Mouse (Mus musculus): Measurements from ENCODE around the gene LTO1. TPM values are rescaled to one million over a fixed set of nuclear protein-coding genes. Genes with fewer than 3 reads are reported as not detected.
A peak's percentile ranks its signal among the peaks of the same experiment; 100 is the strongest.
"Not testable (repeated sequence)": the region's sequence is repeated elsewhere in the genome, so short reads cannot be mapped to it uniquely, and the experiment has no call there.

LTO1 gene
- polyA plus RNA-seq, 2 experiments = 6.7 to 11.7 TPM

DNA sequence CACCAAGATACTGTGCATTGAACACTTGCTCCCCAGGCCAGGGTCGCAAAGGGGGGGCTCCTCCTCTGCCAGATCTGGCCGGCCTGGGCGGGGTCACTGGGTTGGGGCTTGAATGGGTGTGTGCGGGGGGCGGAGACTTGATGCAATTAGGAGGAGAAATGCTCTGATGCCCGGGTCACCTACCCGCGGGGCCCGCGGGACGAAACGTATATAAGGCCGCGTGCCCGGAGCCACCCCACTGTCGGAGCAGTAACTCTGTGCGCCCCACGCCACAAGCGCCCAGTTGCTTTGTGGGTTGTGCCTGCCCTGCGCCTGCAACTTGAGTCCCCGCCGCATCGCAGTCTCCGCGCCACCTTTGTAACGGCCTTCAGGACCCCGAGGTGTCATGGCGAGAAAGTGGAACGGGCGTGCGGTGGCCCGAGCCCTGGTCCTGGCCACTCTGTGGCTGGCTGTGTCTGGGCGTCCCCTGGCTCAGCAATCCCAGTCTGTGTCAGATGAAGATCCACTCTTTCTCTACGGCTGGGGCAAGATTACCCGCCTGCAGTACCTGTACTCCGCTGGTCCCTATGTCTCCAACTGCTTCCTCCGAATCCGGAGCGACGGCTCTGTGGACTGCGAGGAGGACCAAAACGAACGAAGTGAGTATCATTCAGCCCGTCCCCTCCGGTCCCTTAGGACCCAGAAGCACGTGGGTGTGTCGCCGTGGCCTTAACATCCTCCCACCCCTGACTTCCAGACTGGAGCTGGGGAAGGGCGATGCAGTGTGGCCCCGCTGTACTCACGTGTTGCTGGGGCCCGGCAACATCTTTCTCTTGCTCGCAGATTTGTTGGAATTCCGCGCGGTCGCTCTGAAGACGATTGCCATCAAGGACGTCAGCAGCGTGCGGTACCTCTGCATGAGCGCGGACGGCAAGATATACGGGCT is 18.3 kb upstream of the LTO1 start, which contains the start of gene Fgf15:
Gene Fgf15, plus strand, starts transcription at position 238 of the 925 bp plus-strand sequence.
- no peak within 1 kb of the TSS for H3K9ac ChIP-seq (replicated peaks)

DNA sequence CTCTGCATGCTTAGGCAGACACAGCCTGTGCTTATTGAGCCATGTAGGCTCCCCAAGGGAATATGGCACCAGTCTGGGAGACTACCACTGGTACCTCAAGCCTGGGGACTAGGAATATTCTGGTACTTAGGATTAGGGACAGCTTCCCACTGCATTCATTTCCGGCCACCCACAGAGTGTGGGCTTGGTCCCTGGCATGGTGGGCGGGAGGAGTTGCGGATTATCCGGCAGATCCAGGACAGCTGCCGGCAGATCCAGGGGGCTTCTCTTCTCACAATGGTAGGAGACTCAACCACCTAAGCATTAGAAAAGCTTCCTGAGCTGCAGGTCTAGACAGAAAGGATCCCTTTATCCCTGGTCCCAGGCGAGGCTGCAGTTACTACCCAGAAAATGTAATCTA is 16.4 kb upstream of the LTO1 start:
- ATAC-seq (ENCODE audit: insufficient read depth) (no peak), DNase-seq (ENCODE audit: low read depth in 3 of 3, low spot score in 3 of 3) (no peak)
- Histone ChIP-seq H3K9me3 (ENCODE audit: control insufficient read depth, low read length) (no peaks in the 10 kb centered on the region), H3K4me1 (replicated peaks; ENCODE audit: control insufficient read depth in 2 of 2, insufficient read depth in 2 of 2, low read length in 1 of 2) (no peaks in the 10 kb centered on the region), H3K9ac (replicated peaks) (no peak overlapping the region), H3K27me3 (ENCODE audit: control insufficient read depth, insufficient read depth, low read length) (peaks cover 55% of the 10 kb centered on the region), H3K27ac (no peak overlapping the region), H3K4me2 (ENCODE audit: low read depth) (no peak overlapping the region), H3K4me3 (ENCODE audit: insufficient read depth in 1 of 2, low read depth in 2 of 2, low read length in 2 of 2) (no peak overlapping the region), H3K36me3 (replicated peaks; ENCODE audit: control insufficient read depth, insufficient read depth, low read depth) (no peaks in the 10 kb centered on the region)
- WGBS (ENCODE audit: insufficient replicate concordance) = 66% methylated on average over 6 of the region's 6 CpGs
- TF ChIP-seq CTCF (IDR thresholded peaks at IDR 0.05; ENCODE audit: low read depth) (no peak), EP300 (IDR thresholded peaks at IDR 0.05; ENCODE audit: low read depth) (no peak)

More for the DNA sequence above, 18.3 kb upstream of the LTO1 start, which contains the start of gene Fgf15:
- Histone ChIP-seq H3K4me1 (replicated peaks; ENCODE audit: control insufficient read depth in 2 of 2, insufficient read depth in 2 of 2, low read length in 1 of 2) (no peaks in the 10 kb centered on the region), H3K9me3 (ENCODE audit: control insufficient read depth, low read length) (no peaks in the 10 kb centered on the region), H3K36me3 (replicated peaks; ENCODE audit: control insufficient read depth, insufficient read depth, low read depth) (no peaks in the 10 kb centered on the region), H3K4me2 (ENCODE audit: low read depth) (peak within 1 kb of the TSS; percentile 68), H3K27ac (no peak within 1 kb of the TSS), H3K27me3 (ENCODE audit: control insufficient read depth, insufficient read depth, low read length) (peaks cover 55% of the 10 kb centered on the region), H3K4me3 (ENCODE audit: insufficient read depth in 1 of 2, low read depth in 2 of 2, low read length in 2 of 2) (peak within 1 kb of the TSS; percentile 25 to 37)
- DNase-seq (ENCODE audit: low read depth in 3 of 3, low spot score in 3 of 3) = no peak
- ATAC-seq (ENCODE audit: insufficient read depth) = no peak
- TF ChIP-seq EP300 (IDR thresholded peaks at IDR 0.05; ENCODE audit: low read depth) = no peak
- TF ChIP-seq CTCF (IDR thresholded peaks at IDR 0.05; ENCODE audit: low read depth) = no peak
- WGBS (ENCODE audit: insufficient replicate concordance) = under 1% methylated on average over 65 of the region's 65 CpGs

DNA sequence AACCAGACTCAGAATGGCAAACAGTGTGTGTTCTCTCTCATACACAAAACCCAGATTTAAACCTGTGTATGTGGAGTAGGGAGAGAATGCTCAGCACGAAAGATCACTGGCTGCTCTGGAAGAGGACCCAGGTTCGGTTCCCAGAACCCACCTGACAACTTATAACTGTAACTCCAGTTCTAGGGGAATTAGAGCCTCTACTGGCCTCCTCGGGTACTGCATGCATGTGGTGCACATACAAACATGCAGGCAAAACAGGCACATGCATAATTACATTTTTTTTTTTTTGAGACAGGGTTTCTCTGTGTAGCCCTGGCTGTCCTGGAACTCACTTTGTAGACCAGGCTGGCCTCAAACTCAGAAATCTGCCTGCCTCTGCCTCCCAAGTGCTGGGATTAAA is 9.4 kb upstream of the LTO1 start:
- ATAC-seq (ENCODE audit: insufficient read depth); H3K4me1 ChIP-seq (replicated peaks; ENCODE audit: control insufficient read depth in 2 of 2, insufficient read depth in 2 of 2, low read length in 1 of 2); H3K4me3 ChIP-seq (ENCODE audit: insufficient read depth in 1 of 2, low read depth in 2 of 2, low read length in 2 of 2); H3K27me3 ChIP-seq (ENCODE audit: control insufficient read depth, insufficient read depth, low read length); H3K27ac ChIP-seq; H3K4me2 ChIP-seq (ENCODE audit: low read depth); H3K9ac ChIP-seq (replicated peaks); H3K9me3 ChIP-seq (ENCODE audit: control insufficient read depth, low read length); H3K36me3 ChIP-seq (replicated peaks; ENCODE audit: control insufficient read depth, insufficient read depth, low read depth); DNase-seq (ENCODE audit: low read depth in 3 of 3, low spot score in 3 of 3): not testable (repeated sequence)
- 71% methylated on average over 3 of the region's 3 CpGs for WGBS (ENCODE audit: insufficient replicate concordance)
- peak; percentile 48 for TF ChIP-seq CTCF (IDR thresholded peaks at IDR 0.05; ENCODE audit: low read depth)

DNA sequence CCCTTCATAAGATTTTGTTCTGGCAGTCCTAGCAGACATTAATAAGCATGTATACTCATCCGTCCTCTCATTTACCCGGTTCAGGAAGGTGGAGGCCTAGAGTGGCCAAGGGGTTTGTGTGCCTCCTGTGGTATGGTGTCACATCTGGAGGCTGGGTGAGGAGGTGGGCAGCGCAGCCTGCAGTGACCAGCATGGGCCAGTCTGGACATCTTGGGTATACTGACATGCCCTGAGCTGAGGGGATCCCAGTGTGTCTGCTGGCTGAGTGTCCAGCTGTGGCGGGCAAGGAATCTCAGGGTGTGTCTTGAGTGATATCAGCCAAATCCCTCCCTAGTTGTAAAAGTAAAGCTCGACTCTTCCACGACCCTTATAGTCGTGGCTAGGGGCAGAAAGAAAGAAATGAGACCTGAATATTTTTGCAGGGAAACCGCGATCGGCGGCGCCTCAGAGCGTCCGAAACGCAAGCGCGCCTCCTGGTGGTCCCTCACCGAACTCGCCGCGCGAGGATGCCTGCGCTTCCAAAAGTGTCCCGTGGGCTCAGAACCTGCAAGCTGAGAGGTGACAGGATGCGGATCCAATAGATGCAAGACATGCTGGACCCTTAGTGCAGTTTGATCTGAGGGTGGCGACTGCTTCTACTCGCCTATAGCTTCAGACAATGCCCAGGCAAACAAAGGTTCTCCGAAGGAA is 8.0 kb upstream of the LTO1 start:
- no peak overlapping the region for H3K9ac ChIP-seq (replicated peaks)
- H3K4me2 ChIP-seq (ENCODE audit: low read depth) = peak overlapping the region; percentile 20; the same call in 1 of the 2 replicates
- 11% methylated on average over 28 of the region's 28 CpGs for WGBS (ENCODE audit: insufficient replicate concordance)
- H3K4me1 ChIP-seq (replicated peaks; ENCODE audit: control insufficient read depth in 2 of 2, insufficient read depth in 2 of 2, low read length in 1 of 2) = no peaks in the 10 kb centered on the region; a peak in 1 of 4 replicates
- no peak overlapping the region for H3K4me3 ChIP-seq (ENCODE audit: insufficient read depth in 1 of 2, low read depth in 2 of 2, low read length in 2 of 2)
- no peaks in the 10 kb centered on the region for H3K9me3 ChIP-seq (ENCODE audit: control insufficient read depth, low read length)
- no peaks in the 10 kb centered on the region for H3K36me3 ChIP-seq (replicated peaks; ENCODE audit: control insufficient read depth, insufficient read depth, low read depth)
- no peak for ATAC-seq (ENCODE audit: insufficient read depth)
- TF ChIP-seq CTCF (IDR thresholded peaks at IDR 0.05; ENCODE audit: low read depth) (peak; percentile 91), EP300 (IDR thresholded peaks at IDR 0.05; ENCODE audit: low read depth) (no peak)
- no peak overlapping the region for H3K27ac ChIP-seq
- no peak for DNase-seq (ENCODE audit: low read depth in 3 of 3, low spot score in 3 of 3)
- no peaks in the 10 kb centered on the region; the same call in 1 of the 2 replicates for H3K27me3 ChIP-seq (ENCODE audit: control insufficient read depth, insufficient read depth, low read length)

DNA sequence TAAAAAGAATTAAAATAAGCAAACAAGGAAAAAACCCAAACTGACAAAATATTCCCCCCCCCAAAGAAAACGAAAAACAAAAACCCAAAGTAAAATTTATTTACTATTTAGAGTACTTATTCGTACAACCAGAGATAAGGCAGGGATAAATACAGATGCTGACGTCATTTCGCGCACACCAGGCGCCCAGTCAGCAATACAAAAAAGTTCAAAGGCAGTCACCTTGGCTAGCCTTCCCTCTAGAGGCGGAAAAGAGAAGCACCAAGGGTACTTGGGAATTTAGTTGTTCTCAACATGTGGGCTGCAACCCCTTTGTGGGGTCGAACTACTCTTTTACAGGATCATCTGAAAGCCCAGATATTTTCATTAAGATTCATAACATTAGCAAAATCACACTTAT is 7.1 kb upstream of the LTO1 start:
- H3K4me3 ChIP-seq (ENCODE audit: insufficient read depth in 1 of 2, low read depth in 2 of 2, low read length in 2 of 2) = no peak overlapping the region
- H3K27ac ChIP-seq = no peak overlapping the region
- no peak for TF ChIP-seq EP300 (IDR thresholded peaks at IDR 0.05; ENCODE audit: low read depth)
- TF ChIP-seq CTCF (IDR thresholded peaks at IDR 0.05; ENCODE audit: low read depth) = peak; percentile 40
- H3K9me3 ChIP-seq (ENCODE audit: control insufficient read depth, low read length) = no peaks in the 10 kb centered on the region
- H3K9ac ChIP-seq (replicated peaks) = no peak overlapping the region
- DNase-seq (ENCODE audit: low read depth in 3 of 3, low spot score in 3 of 3) (peak in 2 of 3 experiments; percentile 39 to 45), ATAC-seq (ENCODE audit: insufficient read depth) (no peak)
- no peaks in the 10 kb centered on the region; a peak in 1 of 4 replicates for H3K4me1 ChIP-seq (replicated peaks; ENCODE audit: control insufficient read depth in 2 of 2, insufficient read depth in 2 of 2, low read length in 1 of 2)
- no peak overlapping the region; the same call in 1 of the 2 replicates for H3K4me2 ChIP-seq (ENCODE audit: low read depth)
- WGBS (ENCODE audit: insufficient replicate concordance) = 8% methylated on average over 8 of the region's 8 CpGs
- H3K27me3 ChIP-seq (ENCODE audit: control insufficient read depth, insufficient read depth, low read length) = no peaks in the 10 kb centered on the region; the same call in 1 of the 2 replicates
- H3K36me3 ChIP-seq (replicated peaks; ENCODE audit: control insufficient read depth, insufficient read depth, low read depth) = no peaks in the 10 kb centered on the region
